In genomic region chr10:5603512-5603911, GRCm38 (mm10) we compare ENCODE assay signal across 19 mouse cellular contexts. TPM values are rescaled to one million over a fixed set of nuclear protein-coding genes. Genes with fewer than 3 reads are reported as not detected.
DNase-seq lines count a peak whose midpoint lies in the region; ATAC-seq lines count a peak whose summit lies in the region.
"Had no signal": no experiment of that assay in that cellular context is flagged by ENCODE, and none has a peak within 500 bp of the region (broad histone marks: within the 10 kb centered on the region; RNA-seq: fewer than 3 reads in every experiment).

No protein-coding gene starts in this region.

- H3K4me2 ChIP-seq in heart, embryonic 12.5 days, result 0 out of 2 replicates have a peak overlapping the region, but pooled peaks have one; percentile 14
- H3K4me2 ChIP-seq: embryonic facial prominence, embryonic 13.5 days; forebrain, embryonic 13.5 days; limb, embryonic 12.5 days; midbrain, embryonic 12.5 days; neural tube, embryonic 13.5 days had no signal

- H3K27me3 ChIP-seq in heart, embryonic 12.5 days (replicated peaks), result no peaks in the 10 kb centered on the region
- H3K27me3 ChIP-seq: embryonic facial prominence, embryonic 13.5 days; forebrain, embryonic 13.5 days; limb, embryonic 12.5 days; midbrain, embryonic 12.5 days; neural tube, embryonic 13.5 days had no signal

- intact Hi-C loops in heart, postnatal 36 days (cut with DNase I), result loop anchor here (2.0 to 5.0 kb wide), 2 partner anchors 31 to 239 kb away; no protein-coding TSS in a partner anchor

- H3K9ac ChIP-seq in heart, embryonic 12.5 days, result no peak overlapping the region
- H3K9ac ChIP-seq: embryonic facial prominence, embryonic 13.5 days; forebrain, embryonic 13.5 days; limb, embryonic 12.5 days; midbrain, embryonic 12.5 days; neural tube, embryonic 13.5 days had no signal

- 0 out of 2 replicates have a peak, but pooled peaks cover 3% of the 10 kb centered on the region for H3K9me3 ChIP-seq in heart, embryonic 12.5 days (replicated peaks)
- H3K9me3 ChIP-seq: embryonic facial prominence, embryonic 13.5 days; forebrain, embryonic 13.5 days; midbrain, embryonic 12.5 days; neural tube, embryonic 13.5 days had no signal

- no peak overlapping the region for H3K4me3 ChIP-seq in heart, embryonic 12.5 days
- H3K4me3 ChIP-seq: embryonic facial prominence, embryonic 13.5 days; forebrain, embryonic 13.5 days; limb, embryonic 12.5 days; midbrain, embryonic 12.5 days; neural tube, embryonic 13.5 days had no signal

- H3K36me3 ChIP-seq in heart, embryonic 12.5 days, result no peaks in the 10 kb centered on the region
- H3K36me3 ChIP-seq: embryonic facial prominence, embryonic 13.5 days; limb, embryonic 12.5 days; midbrain, embryonic 12.5 days; neural tube, embryonic 13.5 days had no signal

- no peak overlapping the region for H3K27ac ChIP-seq in heart, embryonic 12.5 days (ENCODE audit: poor library complexity, severe bottlenecking)
- H3K27ac ChIP-seq: embryonic facial prominence, embryonic 13.5 days; forebrain, embryonic 13.5 days; limb, embryonic 12.5 days; midbrain, embryonic 12.5 days; neural tube, embryonic 13.5 days had no signal

- no peak for DNase-seq in heart, postnatal 36 days
- peak; percentile 17 for DNase-seq in CD4-positive, CD25-positive, alpha-beta regulatory T cell, adult 2 months (ENCODE audit: low read depth, low spot score)
- DNase-seq in c-Kit-positive CD71-positive TER-119-positive erythroid progenitor cells, embryonic 14.5 days (ENCODE audit: low spot score), result no peak
- DNase-seq in adrenal gland, postnatal 4 days (ENCODE audit: low spot score in 2 of 2), result no peak
- no peak for DNase-seq in frontal cortex, adult 2 months (ENCODE audit: extremely low spot score in 1 of 2, low spot score in 1 of 2)
- DNase-seq: cerebellum, postnatal 25 days; gastrocnemius, postnatal 14 days; lung, adult 2 months had no signal

- 66% methylated on average over 10 of the region's 10 CpGs for WGBS in heart, embryonic 12.5 days

- H3K4me1 ChIP-seq in heart, embryonic 12.5 days (replicated peaks), result peaks cover 5% of the 10 kb centered on the region; the same call in 1 of the 2 replicates
- H3K4me1 ChIP-seq: embryonic facial prominence, embryonic 13.5 days; forebrain, embryonic 13.5 days; limb, embryonic 12.5 days; midbrain, embryonic 12.5 days; neural tube, embryonic 13.5 days had no signal

- ATAC-seq in heart, embryonic 12.5 days (ENCODE audit: insufficient number of reproducible peaks, low FRiP score), result no peak
- peak; percentile 89 to 97 for ATAC-seq in hematopoietic stem cell, adult 5-6 weeks (replicated peaks in 1 of 2; ENCODE audit: insufficient read depth in 1 of 2, low FRiP score in 2 of 2, low TSS enrichment in 1 of 2, low read depth in 1 of 2, poor library complexity in 2 of 2, severe bottlenecking in 2 of 2)
- peak; percentile 56 for ATAC-seq in megakaryocyte, adult 5-6 weeks (ENCODE audit: poor library complexity, severe bottlenecking)
- ATAC-seq: forebrain, embryonic 13.5 days; inflammation-experienced regulatory T-cells, adult 6 months had no signal

RNA-seq across cellular contexts. Expression of gene Myct1, which starts 9.9 kb away (rescaled TPM):
- polyA plus RNA-seq in heart, embryonic 12.5 days (2016; fragmentation: Nextera tagmentation; extraction: Ambion mirVana), result 4.5 and 4.6 TPM in 2 replicates
- 10 to 100 TPM; 12.3 to 18.9 TPM for total RNA-seq in heart, postnatal 36 days (2021)
- 47.3 and 60.7 TPM in 2 replicates for total RNA-seq in hematopoietic stem cell, adult 5-6 weeks (2017)
- 0.05 TPM in 1 of 2 replicates, not detected in the other for total RNA-seq in megakaryocyte, adult 5-6 weeks (2015)
- 0.15 TPM in 1 of 2 replicates, not detected in the other for total RNA-seq in megakaryocyte, adult 5-6 weeks (2017)
- total RNA-seq in adrenal gland, postnatal 4 days (2021), result 1 to 10 TPM; 7.2 to 8.4 TPM
- 0.71 and 0.78 TPM in 2 replicates for polyA plus RNA-seq in frontal cortex, adult 2 months (2012; rRNA removed)
- polyA plus RNA-seq: inflammation-experienced regulatory T-cells, adult 6 months had no signal

RNA-seq across cellular contexts. Expression of gene Vip, which starts 35.5 kb away (rescaled TPM):
- not detected in 2 replicates for polyA plus RNA-seq in heart, embryonic 12.5 days (2016; fragmentation: Nextera tagmentation; extraction: Ambion mirVana)
- not detected for total RNA-seq in heart, postnatal 36 days (2021)
- not detected in 2 replicates for total RNA-seq in hematopoietic stem cell, adult 5-6 weeks (2017)
- not detected in 2 replicates for total RNA-seq in megakaryocyte, adult 5-6 weeks (2015)
- total RNA-seq in megakaryocyte, adult 5-6 weeks (2017), result not detected in 2 replicates
- total RNA-seq in adrenal gland, postnatal 4 days (2021), result under 1 TPM; 0.45 to 0.87 TPM
- polyA plus RNA-seq in frontal cortex, adult 2 months (2012; rRNA removed), result 52.5 and 56.7 TPM in 2 replicates
- total RNA-seq: gastrocnemius, postnatal 14 days had no signal
- polyA plus RNA-seq: embryonic facial prominence, embryonic 13.5 days; heart, postnatal 0 days; inflammation-experienced regulatory T-cells, adult 6 months; limb, embryonic 12.5 days; spleen, adult 2 months had no signal

RNA-seq across cellular contexts. Expression of gene Syne1, which starts 52.2 kb away (rescaled TPM):
- polyA plus RNA-seq in heart, embryonic 12.5 days (2016; fragmentation: Nextera tagmentation; extraction: Ambion mirVana), result 18.0 and 19.6 TPM in 2 replicates
- total RNA-seq in heart, postnatal 36 days (2021), result 10 to 100 TPM; 56.2 to 61.6 TPM
- total RNA-seq in hematopoietic stem cell, adult 5-6 weeks (2017), result 27.4 and 92.7 TPM in 2 replicates
- total RNA-seq in megakaryocyte, adult 5-6 weeks (2015), result 69.0 and 85.1 TPM in 2 replicates
- 103 and 141 TPM in 2 replicates for total RNA-seq in megakaryocyte, adult 5-6 weeks (2017)
- total RNA-seq in adrenal gland, postnatal 4 days (2021), result 10 to 100 TPM; 24.9 to 25.9 TPM
- 152 and 163 TPM in 2 replicates for polyA plus RNA-seq in frontal cortex, adult 2 months (2012; rRNA removed)

Comparison
In these comparisons a context has a peak if more than half of its experiments do, and no peak if none do; other contexts are left out.
1. RNA of gene Myct1, which starts 9.9 kb away (total RNA-seq): 47.3 to 60.7 TPM in hematopoietic stem cell, adult 5-6 weeks, 12.3 to 18.9 TPM in heart, postnatal 36 days and 7.2 to 8.4 TPM in adrenal gland, postnatal 4 days; 0.05 to 0.15 TPM in megakaryocyte, adult 5-6 weeks; every median in the first group is over 4 times any median in the second.